Mouse (Mus musculus): ENCODE measurements at regions not wholly inside any gene's neighbourhood (a gene's known extent, or its start where the extent isn't known, plus 50 kb on each side); places are given as distances from the start of the nearest gene placed in this dataset.

GRCm38 (mm10) chr4:58728641-58729040 is 58.9 kb downstream of the Olfr267 start:
- no peak for DNase-seq (ENCODE audit: extremely low spot score, low spot score)

GRCm38 (mm10) chr4:58726424-58726823 is 61.1 kb downstream of the Olfr267 start:
- no peaks in the 10 kb centered on the region for H3K27me3 ChIP-seq (ENCODE audit: poor library complexity, severe bottlenecking)
- peaks cover 26% of the 10 kb centered on the region for H3K4me1 ChIP-seq
- no peak overlapping the region for H3K4me3 ChIP-seq
- WGBS: 73% methylated on average over 2 of the region's 2 CpGs
- H3K36me3 ChIP-seq (replicated peaks): no peaks in the 10 kb centered on the region
- no peak overlapping the region for H3K27ac ChIP-seq
- H3K9me3 ChIP-seq: no peaks in the 10 kb centered on the region
- no peak for DNase-seq (ENCODE audit: extremely low spot score, low spot score)

More at GRCm38 (mm10) chr4:58728641-58729040, 58.9 kb downstream of the Olfr267 start:
- peaks cover 23% of the 10 kb centered on the region for H3K4me1 ChIP-seq
- no peak overlapping the region for H3K4me3 ChIP-seq
- no peaks in the 10 kb centered on the region for H3K36me3 ChIP-seq (replicated peaks)
- H3K27me3 ChIP-seq (ENCODE audit: poor library complexity, severe bottlenecking): no peaks in the 10 kb centered on the region
- H3K9me3 ChIP-seq: no peaks in the 10 kb centered on the region
- no peak overlapping the region for H3K27ac ChIP-seq
- WGBS: 38% methylated on average over 1 of the region's 1 CpGs

- Histone ChIP-seq H3K36me3 (replicated peaks) (no peaks in the 10 kb centered on the region), H3K9me3 (no peaks in the 10 kb centered on the region), H3K4me3 (no peak overlapping the region), H3K27me3 (ENCODE audit: poor library complexity, severe bottlenecking) (no peaks in the 10 kb centered on the region), H3K27ac (no peak overlapping the region; the same call in 1 of the 2 replicates), H3K4me1 (peaks cover 21% of the 10 kb centered on the region)
- WGBS: 73% methylated on average over 9 of the region's 9 CpGs
- DNase-seq (ENCODE audit: extremely low spot score, low spot score): no peak
Observed at GRCm38 (mm10) chr4:58722772-58723171, 64.7 kb downstream of the Olfr267 start.

DNA sequence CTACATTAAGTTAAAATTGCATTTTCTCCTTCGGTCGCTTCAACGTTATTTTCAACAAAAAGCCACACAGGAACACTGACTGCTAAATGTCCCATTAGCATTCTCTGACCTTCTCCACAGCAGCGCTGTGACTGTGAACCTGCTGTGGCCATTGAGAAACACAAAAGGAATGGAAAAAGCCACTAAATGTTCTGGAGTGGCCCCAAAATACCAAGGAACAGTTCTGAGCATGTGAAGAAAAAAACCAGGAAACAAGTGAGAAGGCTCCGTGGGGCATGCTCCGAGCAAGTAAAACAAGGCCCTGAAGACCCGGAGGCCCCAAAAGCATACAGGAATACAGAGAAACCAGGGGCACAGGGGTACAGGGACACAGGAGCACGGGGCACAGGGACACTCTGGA is 66.8 kb downstream of the Olfr267 start:
- H3K27ac ChIP-seq: no peak overlapping the region
- no peaks in the 10 kb centered on the region for H3K9me3 ChIP-seq
- 0 out of 2 replicates have a peak, but pooled peaks cover 4% of the 10 kb centered on the region for H3K27me3 ChIP-seq (ENCODE audit: poor library complexity, severe bottlenecking)
- no peaks in the 10 kb centered on the region for H3K36me3 ChIP-seq (replicated peaks)
- H3K4me3 ChIP-seq: no peak overlapping the region
- WGBS: 82% methylated on average over 8 of the region's 8 CpGs
- peaks cover 23% of the 10 kb centered on the region for H3K4me1 ChIP-seq
- DNase-seq (ENCODE audit: extremely low spot score, low spot score): no peak

DNA sequence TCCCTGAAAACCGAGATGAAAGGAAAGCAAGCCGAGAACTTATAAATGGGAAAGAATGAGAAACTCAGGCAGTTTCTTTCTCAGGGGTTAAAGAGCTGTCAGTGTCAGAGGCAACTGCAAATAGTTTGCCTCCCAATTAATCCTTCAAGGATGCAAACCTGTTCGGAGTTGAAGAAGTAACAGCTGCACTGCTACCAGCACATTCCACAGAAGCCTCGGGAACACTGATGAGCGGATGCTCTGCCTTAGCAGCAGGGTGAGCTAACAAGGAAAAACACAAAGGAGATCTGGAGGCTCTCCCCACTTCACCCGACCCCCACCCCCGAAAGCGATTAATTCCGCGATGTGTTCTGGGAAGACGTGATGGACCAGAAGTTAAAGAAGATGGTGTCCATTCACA is 71.1 kb downstream of the Olfr267 start:
- Histone ChIP-seq H3K36me3 (replicated peaks) (no peaks in the 10 kb centered on the region), H3K27me3 (ENCODE audit: poor library complexity, severe bottlenecking) (0 out of 2 replicates have a peak, but pooled peaks cover 4% of the 10 kb centered on the region), H3K4me1 (peaks cover 20% of the 10 kb centered on the region), H3K4me3 (no peak overlapping the region), H3K9me3 (no peaks in the 10 kb centered on the region), H3K27ac (no peak overlapping the region)
- 37% methylated on average over 11 of the region's 11 CpGs for WGBS
- DNase-seq (ENCODE audit: extremely low spot score, low spot score): no peak

DNA sequence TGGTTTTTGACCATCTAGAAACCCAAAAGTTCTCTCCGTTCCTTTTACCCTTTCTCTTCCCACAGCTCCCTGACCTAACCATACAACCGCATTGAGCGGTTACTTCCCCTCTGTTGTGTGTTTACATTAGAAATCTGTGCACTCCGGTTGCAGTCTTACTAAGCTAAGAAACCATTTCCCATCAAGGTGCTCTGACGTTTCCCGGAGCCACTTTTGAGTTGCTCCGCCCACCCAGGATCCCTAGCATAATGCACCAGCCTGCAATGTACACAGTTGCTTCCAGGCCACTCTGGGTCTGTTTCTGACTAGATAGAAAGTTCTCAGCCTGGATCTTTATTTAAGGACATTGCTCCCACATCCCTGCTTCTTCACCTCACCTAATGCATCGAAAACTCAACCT is 71.7 kb downstream of the Olfr267 start:
- no peak overlapping the region for H3K4me3 ChIP-seq
- H3K4me1 ChIP-seq: peaks cover 20% of the 10 kb centered on the region
- 90% methylated on average over 8 of the region's 8 CpGs for WGBS
- no peak overlapping the region for H3K27ac ChIP-seq
- 0 out of 2 replicates have a peak, but pooled peaks cover 4% of the 10 kb centered on the region for H3K27me3 ChIP-seq (ENCODE audit: poor library complexity, severe bottlenecking)
- H3K9me3 ChIP-seq: no peaks in the 10 kb centered on the region
- DNase-seq (ENCODE audit: extremely low spot score, low spot score): no peak
- H3K36me3 ChIP-seq (replicated peaks): no peaks in the 10 kb centered on the region

DNA sequence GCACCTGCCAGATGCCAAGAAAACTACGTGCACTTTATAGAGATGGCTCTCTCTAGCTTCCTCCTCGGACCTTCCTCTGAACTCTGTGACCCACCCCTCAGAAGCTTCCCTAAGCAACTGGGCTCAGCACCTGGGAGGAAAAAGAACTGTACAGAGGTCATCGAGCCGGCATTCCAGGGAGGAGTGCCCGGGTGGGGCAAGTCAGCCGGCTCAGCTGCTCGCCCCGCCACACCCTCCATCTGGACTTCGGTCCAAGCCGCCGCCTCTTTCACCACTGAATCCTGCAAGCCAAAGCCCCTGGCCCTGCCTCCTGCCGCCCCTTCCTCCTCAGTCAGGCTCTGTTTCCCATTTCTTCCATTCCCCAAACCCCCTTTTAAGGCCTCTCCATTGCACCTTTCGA is 73.3 kb downstream of the Olfr267 start:
- Histone ChIP-seq H3K4me1 (peaks cover 20% of the 10 kb centered on the region), H3K27ac (peak overlapping the region; percentile 44; the same call in 1 of the 2 replicates), H3K4me3 (no peak overlapping the region), H3K9me3 (peaks cover under 1% of the 10 kb centered on the region), H3K36me3 (replicated peaks) (no peaks in the 10 kb centered on the region), H3K27me3 (ENCODE audit: poor library complexity, severe bottlenecking) (0 out of 2 replicates have a peak, but pooled peaks cover 4% of the 10 kb centered on the region)
- DNase-seq (ENCODE audit: extremely low spot score, low spot score): no peak
- whole genome bisulfite sequencing: 55% methylated on average over 13 of the region's 13 CpGs

GRCm38 (mm10) chr4:58712875-58713274 is 74.6 kb downstream of the Olfr267 start:
- Histone ChIP-seq H3K4me1 (peaks cover 20% of the 10 kb centered on the region), H3K9me3 (peaks cover 7% of the 10 kb centered on the region), H3K36me3 (replicated peaks) (no peaks in the 10 kb centered on the region), H3K27ac (no peak overlapping the region), H3K4me3 (no peak overlapping the region), H3K27me3 (ENCODE audit: poor library complexity, severe bottlenecking) (0 out of 2 replicates have a peak, but pooled peaks cover 4% of the 10 kb centered on the region)
- WGBS: 89% methylated on average over 2 of the region's 2 CpGs
- no peak for DNase-seq (ENCODE audit: extremely low spot score, low spot score)

DNA sequence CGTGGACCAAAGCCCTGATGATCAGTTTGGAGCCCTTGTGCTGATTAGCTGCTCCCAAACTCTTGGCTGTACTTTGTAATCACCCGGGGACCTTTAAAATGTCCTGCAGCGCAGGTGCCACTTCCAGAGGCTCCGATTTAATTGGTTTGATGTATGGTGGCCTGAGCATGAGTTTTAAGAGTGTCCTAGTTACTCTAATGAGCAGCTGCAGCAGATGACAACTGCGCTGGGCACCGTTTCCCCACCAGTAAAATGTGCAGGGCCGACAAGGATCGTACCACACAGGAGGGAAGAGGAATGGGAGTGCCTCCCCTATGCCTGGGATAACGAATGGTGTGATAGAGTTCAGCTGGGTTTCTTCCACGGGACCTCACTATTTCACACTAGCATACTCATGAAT is 75.3 kb downstream of the Olfr267 start:
- WGBS: 88% methylated on average over 10 of the region's 10 CpGs
- peaks cover 7% of the 10 kb centered on the region for H3K9me3 ChIP-seq
- H3K27ac ChIP-seq: no peak overlapping the region
- H3K27me3 ChIP-seq (ENCODE audit: poor library complexity, severe bottlenecking): 0 out of 2 replicates have a peak, but pooled peaks cover 4% of the 10 kb centered on the region
- no peak overlapping the region for H3K4me3 ChIP-seq
- H3K4me1 ChIP-seq: peaks cover 20% of the 10 kb centered on the region
- no peak for DNase-seq (ENCODE audit: extremely low spot score, low spot score)
- H3K36me3 ChIP-seq (replicated peaks): no peaks in the 10 kb centered on the region

DNA sequence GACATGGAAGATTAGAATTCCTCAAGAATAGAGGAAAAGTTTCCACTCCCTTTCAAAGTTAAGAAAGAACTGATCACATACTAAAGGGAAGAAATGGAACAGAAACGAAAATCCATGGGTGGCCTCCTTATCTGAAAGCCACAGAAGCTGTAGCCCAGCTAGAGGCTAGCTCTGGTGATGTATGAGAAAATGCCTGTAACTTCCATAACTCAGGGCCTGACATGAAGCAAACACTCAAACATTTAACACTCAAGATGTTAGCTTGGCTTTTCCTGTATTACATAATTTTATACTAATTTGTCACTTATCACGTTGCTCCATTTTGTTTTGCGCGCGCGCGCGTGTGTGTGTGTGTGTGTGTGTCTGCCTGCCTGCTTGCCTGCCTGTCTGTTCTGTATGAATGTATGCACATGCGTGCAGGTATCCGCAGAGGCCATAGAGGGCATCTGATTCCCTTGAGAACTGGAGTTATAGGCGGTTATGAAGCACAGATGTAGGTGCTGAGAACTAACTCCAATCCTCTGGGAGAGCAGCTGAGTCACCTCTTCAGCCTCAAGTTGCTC is 88.2 kb downstream of the Olfr267 start:
- H3K4me1 ChIP-seq: peaks cover 7% of the 10 kb centered on the region; the same call in 1 of the 2 replicates
- WGBS: 93% methylated on average over 11 of the region's 11 CpGs
- H3K27ac ChIP-seq: no peak overlapping the region
- 0 out of 2 replicates have a peak, but pooled peaks cover 5% of the 10 kb centered on the region for H3K9me3 ChIP-seq
- no peak for DNase-seq (ENCODE audit: extremely low spot score, low spot score)
- no peak overlapping the region for H3K4me3 ChIP-seq
- H3K36me3 ChIP-seq (replicated peaks): no peaks in the 10 kb centered on the region
- no peaks in the 10 kb centered on the region for H3K27me3 ChIP-seq (ENCODE audit: poor library complexity, severe bottlenecking)

DNA sequence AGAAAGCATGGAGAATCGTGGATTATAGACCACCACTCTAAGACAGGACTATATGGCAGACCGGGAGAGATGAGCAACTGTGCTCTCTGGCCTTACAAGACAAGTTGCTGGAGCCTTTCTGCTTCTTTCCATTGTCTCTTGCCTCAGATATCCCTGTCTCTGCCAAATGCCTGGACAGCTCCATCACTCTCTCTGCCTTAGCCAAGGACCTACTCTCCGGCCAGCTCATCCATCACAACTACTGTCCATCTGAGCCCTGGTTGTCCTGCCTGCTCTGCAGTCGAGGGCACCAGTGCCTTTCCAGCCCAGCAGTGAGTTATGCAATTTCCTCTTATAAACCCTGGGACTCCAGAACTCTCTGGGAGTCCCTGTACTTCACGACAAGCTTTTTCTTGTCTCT is 88.7 kb downstream of the Olfr267 start:
- 86% methylated on average over 5 of the region's 5 CpGs for WGBS

DNA sequence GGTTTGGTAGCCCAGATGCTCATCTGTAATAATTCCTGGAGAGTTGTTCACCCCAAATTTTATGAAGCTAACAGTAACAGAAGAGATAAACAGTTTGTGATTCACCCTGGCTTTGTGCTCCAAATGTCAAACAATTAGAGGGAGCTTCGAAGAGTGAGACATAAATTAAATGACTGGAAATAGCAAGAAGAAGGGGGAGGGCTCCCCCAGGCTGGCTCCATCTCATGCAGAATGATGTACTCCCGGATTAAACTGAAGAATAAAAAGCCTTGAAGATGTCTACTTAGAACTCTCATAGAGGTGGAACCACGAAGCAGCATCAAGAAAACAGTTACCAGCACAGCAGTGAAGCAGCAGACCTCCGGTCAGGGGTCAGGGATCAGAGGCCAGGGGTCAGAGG is 90.8 kb downstream of the Olfr267 start:
- DNase-seq (ENCODE audit: extremely low spot score, low spot score): no peak
- Histone ChIP-seq H3K9me3 (0 out of 2 replicates have a peak, but pooled peaks cover 2% of the 10 kb centered on the region), H3K4me1 (peaks cover 7% of the 10 kb centered on the region; the same call in 1 of the 2 replicates), H3K36me3 (replicated peaks) (no peaks in the 10 kb centered on the region), H3K27me3 (ENCODE audit: poor library complexity, severe bottlenecking) (no peaks in the 10 kb centered on the region), H3K27ac (no peak overlapping the region), H3K4me3 (no peak overlapping the region)
- 59% methylated on average over 4 of the region's 4 CpGs for WGBS

More for the DNA sequence above, 88.7 kb downstream of the Olfr267 start:
- DNase-seq (ENCODE audit: extremely low spot score, low spot score): no peak
- Histone ChIP-seq H3K27ac (no peak overlapping the region), H3K9me3 (0 out of 2 replicates have a peak, but pooled peaks cover 5% of the 10 kb centered on the region), H3K4me3 (no peak overlapping the region), H3K4me1 (peaks cover 7% of the 10 kb centered on the region; the same call in 1 of the 2 replicates), H3K36me3 (replicated peaks) (no peaks in the 10 kb centered on the region), H3K27me3 (ENCODE audit: poor library complexity, severe bottlenecking) (no peaks in the 10 kb centered on the region)

- H3K27ac ChIP-seq: 0 out of 2 replicates have a peak overlapping the region, but pooled peaks have one; percentile 5
- no peaks in the 10 kb centered on the region for H3K27me3 ChIP-seq (ENCODE audit: poor library complexity, severe bottlenecking)
- H3K9me3 ChIP-seq: no peaks in the 10 kb centered on the region
- peaks cover 7% of the 10 kb centered on the region; the same call in 1 of the 2 replicates for H3K4me1 ChIP-seq
- 73% methylated on average over 6 of the region's 6 CpGs for WGBS
- no peak overlapping the region for H3K4me3 ChIP-seq
- DNase-seq (ENCODE audit: extremely low spot score, low spot score): no peak
- H3K36me3 ChIP-seq (replicated peaks): no peaks in the 10 kb centered on the region
Observed at GRCm38 (mm10) chr4:58695281-58695680, 92.2 kb downstream of the Olfr267 start.
